Mouse (Mus musculus) midbrain, embryonic 12.5 days (tissue): Measurements from ENCODE around the gene Nav1. TPM values are rescaled to one million over a fixed set of nuclear protein-coding genes. Genes with fewer than 3 reads are reported as not detected.

Experiments used
- ATAC-seq: fragments of 200-750 bp; cut with Nextera tagmentation; 2 replicates; pipeline ENCODE4 v1.8.0; 2017; ENCODE audit warnings: low read depth, moderate TSS enrichment, moderate library complexity; ENCODE audit not compliant: low FRiP score
- H3K27ac ChIP-seq: fragments of 300-500 bp; sonication (generic); replicated peaks from 2 replicates; pipeline ENCODE4 v1.5.1; 2016; ENCODE audit warnings: mild to moderate bottlenecking
- H3K27me3 ChIP-seq: fragments of 300-500 bp; sonication (generic); 2 replicates; pipeline ENCODE4 v1.6.1; 2016; ENCODE audit warnings: mild to moderate bottlenecking
- H3K36me3 ChIP-seq: fragments of 300-500 bp; sonication (generic); 2 replicates; pipeline ENCODE4 v1.6.1; 2016
- H3K4me1 ChIP-seq: fragments of 300-500 bp; sonication (generic); 2 replicates; pipeline ENCODE4 v1.6.1; 2016
- H3K4me2 ChIP-seq: fragments of 300-500 bp; sonication (generic); replicated peaks from 2 replicates; pipeline ENCODE4 v1.6.1; 2016; ENCODE audit warnings: mild to moderate bottlenecking, moderate library complexity
- H3K4me3 ChIP-seq: fragments of 300-500 bp; sonication (generic); 2 replicates; pipeline ENCODE4 v1.5.1; 2016; ENCODE audit warnings: mild to moderate bottlenecking
- H3K9ac ChIP-seq: fragments of 300-500 bp; sonication (generic); replicated peaks from 2 replicates; pipeline ENCODE4 v1.6.1; 2016; ENCODE audit warnings: mild to moderate bottlenecking, moderate library complexity
- H3K9me3 ChIP-seq: fragments of 300-500 bp; sonication (generic); 2 replicates; pipeline ENCODE4 v1.6.1; 2016; ENCODE audit warnings: mild to moderate bottlenecking
- WGBS: fragments of 180-500 bp; shearing (Covaris S2); methylation state at CpG from one replicate; pipeline ENCODE4 v1.1.7; 2016; 5-methylcytosine and 5-hydroxymethylcytosine counted together
- polyA plus RNA-seq: library from polyadenylated mRNA; unstranded; fragments of >200 nt; fragmentation: Nextera tagmentation; extraction: Ambion mirVana; gene quantifications from 2 replicates; pipeline ENCODE4 v1.2.1, GENCODE M21; 2016

The Nav1 gene
- polyA plus RNA-seq, 1 experiment from 2014 or later = 25.6 TPM

- Histone ChIP-seq H3K9ac (no peak overlapping the region), H3K36me3 (no peaks in the 10 kb centered on the region), H3K4me3 (no peak overlapping the region), H3K4me2 (no peak overlapping the region), H3K27me3 (no peaks in the 10 kb centered on the region), H3K4me1 (peaks cover 23% of the 10 kb centered on the region), H3K27ac (no peak overlapping the region), H3K9me3 (no peaks in the 10 kb centered on the region)
- ATAC-seq = no peak
- 83% methylated on average over 13 of the region's 13 CpGs for WGBS
Observed at GRCm38 (mm10) chr1:135520550-135521168, 86.4 kb downstream of the Nav1 start.

GRCm38 (mm10) chr1:135518661-135519060, 88.4 kb downstream of the Nav1 start:
- peaks cover 37% of the 10 kb centered on the region for H3K4me1 ChIP-seq
- H3K27ac ChIP-seq = no peak overlapping the region
- no peak overlapping the region for H3K4me3 ChIP-seq
- H3K9me3 ChIP-seq = no peaks in the 10 kb centered on the region
- H3K9ac ChIP-seq = no peak overlapping the region
- ATAC-seq = no peak
- H3K27me3 ChIP-seq = peaks cover 4% of the 10 kb centered on the region; the same call in 1 of the 2 replicates
- H3K36me3 ChIP-seq = no peaks in the 10 kb centered on the region
- no peak overlapping the region for H3K4me2 ChIP-seq
- 41% methylated on average over 5 of the region's 5 CpGs for whole genome bisulfite sequencing

GRCm38 (mm10) chr1:135517469-135517868, 89.6 kb downstream of the Nav1 start:
- H3K4me1 ChIP-seq = peaks cover 48% of the 10 kb centered on the region
- H3K36me3 ChIP-seq = no peaks in the 10 kb centered on the region
- H3K27ac ChIP-seq = no peak overlapping the region
- no peak overlapping the region for H3K4me2 ChIP-seq
- 90% methylated on average over 6 of the region's 6 CpGs for WGBS
- H3K9me3 ChIP-seq = no peaks in the 10 kb centered on the region
- H3K4me3 ChIP-seq = no peak overlapping the region
- peaks cover 10% of the 10 kb centered on the region; the same call in 1 of the 2 replicates for H3K27me3 ChIP-seq
- H3K9ac ChIP-seq = no peak overlapping the region
- no peak for ATAC-seq

- no peaks in the 10 kb centered on the region for H3K36me3 ChIP-seq
- H3K9ac ChIP-seq = no peak overlapping the region
- H3K9me3 ChIP-seq = no peaks in the 10 kb centered on the region
- 64% methylated on average over 10 of the region's 10 CpGs for WGBS
- H3K4me1 ChIP-seq = peaks cover 54% of the 10 kb centered on the region
- H3K4me2 ChIP-seq = no peak overlapping the region
- no peak overlapping the region for H3K27ac ChIP-seq
- no peak overlapping the region for H3K4me3 ChIP-seq
- no peak for ATAC-seq
- peaks cover 14% of the 10 kb centered on the region; the same call in 1 of the 2 replicates for H3K27me3 ChIP-seq
Observed at GRCm38 (mm10) chr1:135516511-135517305, 90.4 kb downstream of the Nav1 start.

GRCm38 (mm10) chr1:135515633-135516238, 91.4 kb downstream of the Nav1 start:
- Histone ChIP-seq H3K4me2 (no peak overlapping the region), H3K9ac (no peak overlapping the region), H3K27me3 (peaks cover 23% of the 10 kb centered on the region; the same call in 1 of the 2 replicates), H3K36me3 (no peaks in the 10 kb centered on the region), H3K9me3 (no peaks in the 10 kb centered on the region), H3K27ac (no peak overlapping the region), H3K4me3 (no peak overlapping the region), H3K4me1 (peaks cover 63% of the 10 kb centered on the region)
- 75% methylated on average over 12 of the region's 12 CpGs for WGBS
- ATAC-seq = no peak

- Histone ChIP-seq H3K4me3 (no peak overlapping the region), H3K27ac (no peak overlapping the region), H3K9ac (no peak overlapping the region), H3K4me1 (peaks cover 67% of the 10 kb centered on the region), H3K27me3 (peaks cover 25% of the 10 kb centered on the region), H3K4me2 (no peak overlapping the region), H3K9me3 (no peaks in the 10 kb centered on the region), H3K36me3 (no peaks in the 10 kb centered on the region)
- WGBS = 75% methylated on average over 9 of the region's 9 CpGs
- no peak for ATAC-seq
Observed at GRCm38 (mm10) chr1:135514913-135515632, 92.0 kb downstream of the Nav1 start.

- WGBS = 72% methylated on average over 4 of the region's 4 CpGs
- H3K9me3 ChIP-seq = no peaks in the 10 kb centered on the region
- H3K27me3 ChIP-seq = peaks cover 36% of the 10 kb centered on the region
- ATAC-seq = no peak
- H3K4me1 ChIP-seq = peaks cover 74% of the 10 kb centered on the region
- H3K9ac ChIP-seq = no peak overlapping the region
- H3K4me3 ChIP-seq = no peak overlapping the region
- H3K36me3 ChIP-seq = no peaks in the 10 kb centered on the region
- H3K4me2 ChIP-seq = no peak overlapping the region
- no peak overlapping the region for H3K27ac ChIP-seq
Observed at GRCm38 (mm10) chr1:135514046-135514445, 93.0 kb downstream of the Nav1 start.

GRCm38 (mm10) chr1:135513464-135513863, 93.6 kb downstream of the Nav1 start:
- 60% methylated on average over 5 of the region's 5 CpGs for WGBS
- no peak for ATAC-seq
- peaks cover 42% of the 10 kb centered on the region for H3K27me3 ChIP-seq
- H3K4me2 ChIP-seq = no peak overlapping the region
- H3K9me3 ChIP-seq = no peaks in the 10 kb centered on the region
- peaks cover 74% of the 10 kb centered on the region for H3K4me1 ChIP-seq
- no peak overlapping the region for H3K4me3 ChIP-seq
- H3K27ac ChIP-seq = no peak overlapping the region
- H3K9ac ChIP-seq = no peak overlapping the region
- no peaks in the 10 kb centered on the region for H3K36me3 ChIP-seq

- under 1% methylated on average over 30 of the region's 30 CpGs for WGBS
- Histone ChIP-seq H3K4me1 (peaks cover 68% of the 10 kb centered on the region), H3K4me2 (peak overlapping the region; percentile 89), H3K27me3 (peaks cover 51% of the 10 kb centered on the region), H3K27ac (peak overlapping the region; percentile 70), H3K4me3 (peak overlapping the region; percentile 55), H3K9ac (peak overlapping the region; percentile 68), H3K9me3 (no peaks in the 10 kb centered on the region), H3K36me3 (no peaks in the 10 kb centered on the region)
- peak; percentile 74 for ATAC-seq
Observed at GRCm38 (mm10) chr1:135510346-135510977, 96.6 kb downstream of the Nav1 start.

- no peak for ATAC-seq
- 9% methylated on average over 16 of the region's 16 CpGs for WGBS
Observed at GRCm38 (mm10) chr1:135509145-135510084, 97.7 kb downstream of the Nav1 start.

GRCm38 (mm10) chr1:135508349-135508634, 98.8 kb downstream of the Nav1 start:
- Histone ChIP-seq H3K4me2 (no peak overlapping the region), H3K9me3 (no peaks in the 10 kb centered on the region), H3K36me3 (no peaks in the 10 kb centered on the region), H3K9ac (no peak overlapping the region), H3K27ac (no peak overlapping the region), H3K27me3 (peaks cover 45% of the 10 kb centered on the region), H3K4me3 (no peak overlapping the region), H3K4me1 (peaks cover 51% of the 10 kb centered on the region)
- 12% methylated on average over 3 of the region's 3 CpGs for WGBS
- ATAC-seq = no peak

More at GRCm38 (mm10) chr1:135509145-135510084, 97.7 kb downstream of the Nav1 start:
- peak overlapping the region; percentile 89 for H3K4me2 ChIP-seq
- H3K27ac ChIP-seq = no peak overlapping the region; the same call in 1 of the 2 replicates
- no peaks in the 10 kb centered on the region for H3K36me3 ChIP-seq
- peak overlapping the region; percentile 68 for H3K9ac ChIP-seq
- H3K4me1 ChIP-seq = peaks cover 60% of the 10 kb centered on the region
- peak overlapping the region; percentile 55 for H3K4me3 ChIP-seq
- H3K27me3 ChIP-seq = peaks cover 46% of the 10 kb centered on the region
- no peaks in the 10 kb centered on the region for H3K9me3 ChIP-seq
